Mouse (Mus musculus) bone marrow macrophage, adult 2 months (primary cell): ENCODE measurements around the gene Angpt4.

Experiments
- CTCF ChIP-seq: IDR thresholded peaks from 2 replicates; pipeline ENCODE4 v1.5.1; 2012; ENCODE audit warnings: low read depth, mild to moderate bottlenecking, low read length, moderate library complexity
- POLR2A ChIP-seq: IDR thresholded peaks from 2 replicates; pipeline ENCODE4 v1.6.1; 2012; ENCODE audit warnings: mild to moderate bottlenecking, low read depth, low read length, borderline replicate concordance

DNA sequence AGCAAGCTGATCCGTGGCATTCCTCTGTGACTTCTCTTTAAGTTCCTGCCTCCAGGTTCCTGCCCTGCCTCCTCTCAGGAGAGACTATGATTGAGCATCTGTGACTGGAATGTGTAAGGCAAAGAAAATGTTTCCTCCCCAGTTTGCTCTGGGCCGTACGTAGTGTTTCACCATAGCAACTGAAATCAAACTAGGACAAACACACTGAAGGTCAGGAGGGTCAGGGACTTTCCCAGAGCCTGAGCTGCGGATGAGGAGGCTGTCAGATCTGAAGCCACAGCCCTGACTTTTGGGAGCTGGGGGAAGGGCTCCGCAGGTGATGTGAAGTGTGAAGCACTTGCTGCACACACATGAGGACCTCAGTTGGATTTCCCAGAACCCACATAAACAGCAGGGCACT is 48.3 kb downstream of the Angpt4 start:
- TF ChIP-seq POLR2A, result no peak
- TF ChIP-seq CTCF, result no peak
